Mouse (Mus musculus): ENCODE data around the gene Grk5.

DNA sequence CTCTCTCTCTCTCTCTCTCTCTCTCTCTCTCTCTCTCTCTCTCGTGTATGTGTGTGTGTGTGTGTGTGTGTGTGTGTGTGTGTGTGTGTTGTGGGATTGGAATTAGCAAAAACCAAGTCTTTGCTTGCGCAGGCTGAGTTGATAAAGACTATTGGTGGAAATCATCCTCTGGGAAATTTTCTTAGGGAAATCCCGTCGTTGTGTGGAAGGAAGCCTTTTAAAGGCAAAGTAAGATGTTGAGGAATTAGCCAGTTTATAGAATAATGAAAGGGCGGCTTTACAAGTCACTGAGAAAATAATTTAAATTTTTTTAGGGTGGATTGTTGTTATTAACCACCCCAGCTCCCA lies 1.5 kb downstream of the Grk5 start:
- no peak for TF ChIP-seq POLR2A (IDR thresholded peaks at IDR 0.05; ENCODE audit: control insufficient read depth, low read depth, low read length)
- TF ChIP-seq CTCF (IDR thresholded peaks at IDR 0.05; ENCODE audit: control insufficient read depth, insufficient read depth, insufficient replicate concordance, low read depth, low read length): no peak

Measured in testis, adult 2 months (tissue).